Mouse (Mus musculus) hindlimb bud, embryonic 11.5 days (tissue): ENCODE measurements around the gene Hadha.

Experiments
- DNase-seq: peaks from one replicate; pipeline ENCODE4 v3.0.0-alpha.2; 2012; ENCODE audit warnings: low read depth, low spot score; ENCODE audit errors: extremely low spot score

The Hadha gene

DNA sequence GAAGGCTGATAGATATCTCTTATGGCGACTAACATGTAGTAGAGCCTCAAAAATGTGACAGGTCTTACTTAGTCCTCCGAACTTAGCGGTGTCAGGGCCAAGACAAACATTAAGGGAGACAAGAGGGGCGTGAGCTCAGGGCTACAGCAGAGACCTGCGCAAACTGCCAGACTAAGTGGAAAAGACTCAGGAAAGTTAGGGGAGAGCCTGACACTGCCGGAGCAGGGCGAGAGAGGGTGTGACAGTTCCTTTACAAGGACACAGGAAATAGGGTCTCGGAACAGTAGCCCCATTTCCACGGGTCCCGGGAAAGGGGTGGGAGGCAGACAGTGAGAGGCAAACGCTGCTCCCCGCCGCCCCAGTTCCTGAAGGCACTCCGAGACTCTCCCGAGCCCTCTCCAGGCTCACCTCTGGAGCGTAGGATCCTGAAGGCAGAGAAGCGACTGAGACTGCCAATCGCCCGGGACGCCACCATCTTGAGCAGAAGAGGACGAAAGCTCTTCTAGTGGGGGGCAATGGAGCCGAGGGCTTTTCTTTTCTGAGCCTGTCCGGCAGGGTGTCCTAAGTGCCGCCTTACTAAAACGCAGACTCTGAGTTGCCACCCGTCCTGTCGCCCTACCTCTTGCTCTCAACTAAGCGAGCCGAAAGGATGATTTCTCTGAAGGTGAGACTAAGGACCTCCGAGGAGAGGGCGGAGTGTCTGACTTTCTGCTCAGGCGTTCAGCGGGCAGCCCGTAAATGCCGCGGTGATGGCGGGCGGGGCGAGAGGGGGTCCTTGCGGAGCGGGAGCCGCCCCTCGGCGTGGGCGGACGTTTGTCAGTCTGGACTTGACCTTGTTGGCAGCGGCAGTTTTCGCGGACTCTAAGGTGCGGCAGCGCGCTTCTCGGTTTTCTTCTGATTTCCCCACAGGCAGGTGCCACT is at the start of gene Hadha, which contains the start of gene Hadhb:
Hadha (minus strand) TSS at position 689 of the 921 bp plus-strand sequence.
Hadhb (plus strand) TSS at position 775 of the 921 bp plus-strand sequence.
- peak; percentile 58 for DNase-seq

DNA sequence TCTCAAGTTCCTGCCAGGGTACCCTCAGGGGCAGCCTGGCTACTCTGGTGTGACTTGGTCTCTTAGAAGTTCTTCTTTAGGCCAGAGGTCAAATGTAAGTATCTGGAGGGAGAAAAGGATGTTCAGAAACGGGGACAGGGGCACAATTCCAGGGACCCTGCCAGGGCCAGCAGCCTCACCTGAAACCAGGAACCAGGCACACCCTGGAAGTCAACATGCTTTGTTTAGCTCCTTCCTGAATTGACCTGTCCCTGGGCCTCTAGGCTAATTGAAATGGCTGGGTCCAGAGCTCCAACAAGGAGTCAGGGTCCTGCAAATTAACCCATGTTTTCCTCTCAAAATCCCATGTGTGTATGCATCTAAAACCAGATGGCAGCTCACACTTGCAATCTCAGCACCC is 49.5 kb upstream of the Hadha start:
- DNase-seq, result no peak

- no peak for DNase-seq
Observed at GRCm38 (mm10) chr5:30203216-30203885, 48.4 kb upstream of the Hadha start.

DNA sequence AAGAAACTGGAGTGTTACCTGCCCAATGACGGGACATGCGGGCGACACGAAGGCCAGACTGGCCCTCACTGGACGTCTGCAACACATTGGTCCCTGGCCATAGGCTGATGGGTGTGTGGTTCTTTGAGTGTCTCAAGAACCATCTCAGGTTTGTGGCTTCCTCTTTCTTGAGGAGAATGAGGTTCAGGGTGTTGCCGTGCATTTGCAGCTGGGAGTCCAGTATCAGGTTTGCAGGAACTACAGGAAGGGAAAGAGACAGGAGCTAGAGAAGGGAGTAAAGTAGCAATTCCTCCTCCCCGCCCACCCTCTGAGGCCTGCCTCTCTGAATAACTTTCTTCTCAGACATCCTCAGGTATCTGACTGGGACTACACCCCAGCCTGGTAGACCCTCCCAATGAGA is 47.3 kb upstream of the Hadha start:
- DNase-seq, result no peak

- no peak for DNase-seq
Observed at GRCm38 (mm10) chr5:30201521-30201920, 46.6 kb upstream of the Hadha start.

DNA sequence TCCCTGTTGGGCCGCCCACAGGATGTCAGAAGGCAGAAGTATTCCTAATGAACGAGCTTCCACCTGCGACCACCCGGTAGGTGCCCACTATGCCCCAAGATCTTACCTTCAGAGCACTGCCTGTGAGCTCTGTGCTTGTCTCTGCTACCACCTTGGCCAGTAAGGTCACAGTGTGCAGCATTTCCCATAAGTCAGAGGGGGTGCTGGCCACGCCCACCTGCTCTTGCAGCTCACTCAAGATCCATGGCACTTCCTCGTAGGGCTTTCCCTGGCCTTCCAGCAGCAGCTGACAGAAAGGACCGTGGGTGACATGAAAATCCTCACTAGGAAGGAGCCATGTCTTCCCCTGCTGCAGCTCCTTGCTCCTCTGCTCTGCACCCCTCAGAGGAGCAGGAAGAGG is 43.3 kb upstream of the Hadha start:
- no peak for DNase-seq

DNA sequence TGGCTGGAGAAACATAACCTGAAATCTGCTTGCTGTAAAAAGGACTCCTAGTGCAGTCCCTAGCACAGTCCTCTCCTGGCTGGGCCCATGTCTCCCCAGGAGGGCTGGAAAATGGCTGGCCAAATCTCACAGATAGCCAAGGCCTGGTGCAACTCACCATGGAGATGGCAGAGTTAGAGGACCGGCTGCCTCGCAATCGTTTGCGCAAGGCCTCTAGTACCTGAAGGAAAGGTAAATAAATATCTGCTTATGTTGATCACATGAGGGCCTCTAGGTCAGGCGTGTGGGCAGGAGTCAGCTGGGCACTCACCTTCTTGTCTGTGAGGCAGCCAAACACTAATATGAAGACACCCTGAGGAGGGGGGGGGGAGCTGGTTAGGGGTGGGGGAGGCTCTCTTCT is 40.4 kb upstream of the Hadha start:
- no peak for DNase-seq

DNA sequence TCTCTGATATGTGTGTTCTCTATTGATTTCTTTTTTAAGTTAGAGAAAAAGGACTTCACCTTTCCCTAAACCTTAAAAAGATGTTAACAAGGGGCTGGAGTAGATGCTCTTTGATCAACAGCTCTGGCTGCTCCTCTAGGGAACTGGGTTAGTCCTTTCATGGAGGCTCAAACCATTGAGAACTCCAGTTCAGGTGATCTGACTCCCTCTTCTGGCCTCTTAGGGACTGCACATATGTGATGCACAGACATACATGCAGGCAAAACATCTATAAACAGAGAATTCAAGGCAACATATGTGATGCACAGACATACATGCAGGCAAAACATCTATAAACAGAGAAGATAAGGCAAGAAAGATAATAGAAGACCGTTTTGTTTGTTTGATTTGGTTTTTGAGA is 37.5 kb upstream of the Hadha start:
- no peak for DNase-seq

- DNase-seq, result no peak
Observed at GRCm38 (mm10) chr5:30187687-30188485, 32.9 kb upstream of the Hadha start.

GRCm38 (mm10) chr5:30175811-30176210 is 20.8 kb upstream of the Hadha start:
- DNase-seq, result no peak

DNA sequence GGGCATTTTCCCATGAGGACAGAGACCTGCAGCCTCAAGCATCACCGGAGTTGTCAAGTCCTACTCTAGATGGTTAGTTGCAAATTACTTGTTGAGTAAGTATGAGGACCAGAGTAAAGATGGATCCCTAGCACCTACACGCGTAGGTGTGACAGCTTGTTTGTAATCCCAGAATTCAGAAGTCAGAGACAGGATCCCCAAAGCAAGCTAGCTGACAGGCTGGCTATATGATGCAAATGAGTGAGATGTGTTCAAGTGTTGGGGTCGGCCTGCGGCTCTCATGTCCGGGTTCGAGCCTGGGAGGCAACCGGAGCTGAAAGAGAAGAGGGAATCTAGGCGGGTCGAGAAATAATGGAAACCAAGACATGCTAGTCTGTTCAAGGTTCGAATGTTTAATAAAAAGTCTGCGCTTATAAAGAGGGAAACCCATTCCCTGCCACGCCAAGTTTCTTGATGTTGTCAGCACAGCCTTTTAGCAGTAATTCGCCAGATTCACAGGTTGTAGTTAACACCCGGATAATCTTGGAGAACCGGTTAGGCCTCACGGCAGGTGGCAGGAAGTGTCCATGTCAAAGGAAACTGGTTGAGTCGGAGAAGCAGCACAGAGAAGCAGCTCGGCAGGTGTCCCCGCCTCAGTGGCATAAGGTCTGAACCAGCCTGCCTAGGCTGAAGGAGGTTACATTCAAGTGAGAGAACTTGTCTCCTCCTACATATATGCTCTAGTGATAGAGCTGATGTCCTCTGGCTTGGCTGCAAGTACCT is 18.1 kb upstream of the Hadha start:
- DNase-seq, result no peak

- DNase-seq, result peak; percentile 96
Observed at GRCm38 (mm10) chr5:30172115-30172514, 17.2 kb upstream of the Hadha start.

- no peak for DNase-seq
Observed at GRCm38 (mm10) chr5:30170303-30170940, 15.5 kb upstream of the Hadha start.

- DNase-seq, result no peak
Observed at GRCm38 (mm10) chr5:30165234-30165946, 10.4 kb upstream of the Hadha start.

- DNase-seq, result no peak
Observed at GRCm38 (mm10) chr5:30162339-30162738, 7.4 kb upstream of the Hadha start.

DNA sequence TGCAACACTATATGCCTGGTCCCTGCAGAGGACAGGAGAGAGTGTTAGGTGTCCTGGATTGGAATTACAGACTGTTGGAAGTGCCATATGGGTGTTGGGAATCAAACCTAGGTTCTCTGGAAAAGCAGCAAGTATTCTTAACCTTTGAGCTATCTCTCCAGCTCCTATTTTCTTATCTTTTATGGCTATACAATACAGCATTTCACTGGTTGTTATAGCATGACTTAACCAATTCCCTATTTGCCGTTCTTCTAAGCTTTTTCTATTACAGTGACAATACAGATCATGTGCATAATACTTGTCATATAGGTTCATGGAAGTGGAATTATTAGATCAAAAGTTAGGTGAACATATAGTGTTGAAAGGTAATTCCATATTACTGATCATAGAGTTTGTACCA is 6.9 kb upstream of the Hadha start:
- DNase-seq, result no peak

DNA sequence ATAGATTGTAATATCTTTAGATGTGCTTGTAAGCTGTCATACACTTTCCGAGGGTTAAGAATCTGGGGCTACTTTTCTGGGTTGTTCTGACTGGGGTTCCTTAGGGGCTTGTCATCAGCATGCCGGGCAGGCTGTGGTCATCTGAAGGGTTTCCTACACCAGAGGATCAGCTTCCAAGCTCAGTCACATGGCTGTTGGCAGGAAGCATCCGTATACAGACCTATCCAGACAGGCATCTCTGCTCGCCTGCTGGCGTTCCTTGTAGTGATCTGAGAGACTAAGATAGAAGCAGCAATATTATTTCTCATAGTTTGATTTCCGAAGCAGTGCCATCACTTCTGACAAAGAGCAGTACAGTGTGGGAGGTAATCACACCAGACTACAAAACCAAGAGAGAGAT is 4.6 kb upstream of the Hadha start:
- no peak for DNase-seq

DNA sequence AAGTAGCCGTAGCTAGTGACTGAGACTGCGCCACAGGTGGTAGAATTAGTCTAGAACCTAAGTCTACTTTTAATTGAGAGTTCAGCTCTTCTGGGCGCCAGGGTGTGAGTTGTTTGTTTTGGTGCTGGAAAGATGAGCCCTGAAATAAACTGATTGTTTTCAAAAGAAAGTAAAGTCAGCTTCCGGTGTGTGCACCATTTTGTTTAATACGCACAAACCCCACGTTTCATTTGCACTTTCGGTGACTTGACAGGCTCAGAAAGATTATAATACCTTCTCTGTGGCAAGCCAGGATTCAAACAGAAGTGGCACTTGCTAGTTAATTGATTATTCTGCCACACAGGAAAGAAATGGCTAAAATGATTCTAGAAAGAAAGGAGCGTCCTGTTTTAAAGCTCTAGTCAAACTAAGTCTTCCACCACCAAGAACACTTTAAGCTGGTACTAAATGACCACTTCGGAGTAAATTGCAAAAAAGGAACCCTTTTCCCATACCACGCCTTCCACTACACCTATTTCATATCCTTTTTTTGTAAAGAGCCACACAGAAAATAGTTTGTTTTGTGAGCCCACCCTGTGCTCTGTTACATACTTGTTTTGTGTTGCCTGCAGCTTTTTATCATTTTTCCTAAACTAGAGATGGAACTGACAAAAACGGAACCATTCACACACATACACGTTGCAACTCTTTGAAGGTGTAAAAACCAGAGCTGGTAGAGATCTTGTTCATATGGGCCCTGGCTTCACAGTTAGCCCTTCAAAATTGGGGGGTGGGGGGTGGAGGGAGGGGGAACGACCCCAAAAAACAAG is 1.1 kb upstream of the Hadha start:
- DNase-seq, result no peak

DNA sequence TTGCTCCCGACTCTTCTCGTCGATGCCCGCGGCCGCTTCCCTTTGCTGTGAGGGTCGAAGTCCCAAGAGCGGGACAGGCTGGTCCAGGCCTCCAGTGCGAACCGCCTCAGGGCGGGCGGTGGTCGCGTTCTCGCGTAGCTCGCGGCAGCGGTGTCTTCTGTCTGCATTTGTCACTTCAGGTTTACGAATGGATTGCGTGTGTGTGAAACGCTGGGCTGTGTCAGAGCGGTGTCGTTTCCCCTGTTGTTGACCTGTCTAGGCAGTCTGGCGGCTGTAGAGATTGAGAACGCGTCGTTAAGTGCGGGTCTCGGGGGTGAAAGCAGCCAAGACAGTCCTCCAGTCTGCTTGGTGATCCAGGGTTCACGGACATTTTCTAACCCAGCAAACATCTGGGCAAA is 432 bp upstream of the Hadha start:
- DNase-seq, result no peak
